Mouse (Mus musculus) heart, postnatal 36 days (tissue): ENCODE data around the gene Mia. TPM values are rescaled to one million over a fixed set of nuclear protein-coding genes. Genes with fewer than 3 reads are reported as not detected.

Experiments
- DNase-seq, 2 experiments: peaks; one replicate each; pipeline ENCODE4 v3.0.0; 2021 to 2022
- intact Hi-C: fragments of 180-260 bp; cut with DNase I; formaldehyde crosslinking; loops from one replicate; pipeline ENCODE4 v1.15.1; 2025
- total RNA-seq, 2 experiments: library from RNA; stranded (reverse); gene quantifications; 2 replicates each; pipeline ENCODE4 v1.2.3; 2021

Gene Mia
- total RNA-seq, 2 experiments from 2014 or later, result not detected

GRCm38 (mm10) chr7:27189271-27189931 lies 8.4 kb upstream of the Mia start:
- intact Hi-C loops, result no loop called here
- no peak for DNase-seq

DNA sequence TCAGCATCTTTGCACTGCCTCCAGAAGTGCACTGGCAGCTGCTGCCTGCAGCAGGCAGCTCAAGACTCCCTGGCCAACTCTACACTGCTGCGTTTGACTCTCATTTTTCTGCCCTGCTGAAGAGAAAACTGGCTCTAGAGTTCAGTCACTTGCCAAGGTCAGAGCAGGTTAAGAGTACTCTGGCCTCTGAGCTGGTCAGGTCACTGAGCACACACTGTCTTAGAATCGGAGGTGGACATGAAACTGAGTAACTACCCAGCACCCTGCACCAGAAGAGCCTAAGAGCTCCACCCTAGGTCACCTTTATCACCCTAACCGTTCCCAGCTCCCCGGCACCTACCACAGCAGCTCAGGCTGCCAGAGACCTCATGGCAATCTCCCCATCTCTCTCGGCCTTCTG lies 5.0 kb upstream of the Mia start:
- no peak for DNase-seq
- intact Hi-C loops, result no loop called here

DNA sequence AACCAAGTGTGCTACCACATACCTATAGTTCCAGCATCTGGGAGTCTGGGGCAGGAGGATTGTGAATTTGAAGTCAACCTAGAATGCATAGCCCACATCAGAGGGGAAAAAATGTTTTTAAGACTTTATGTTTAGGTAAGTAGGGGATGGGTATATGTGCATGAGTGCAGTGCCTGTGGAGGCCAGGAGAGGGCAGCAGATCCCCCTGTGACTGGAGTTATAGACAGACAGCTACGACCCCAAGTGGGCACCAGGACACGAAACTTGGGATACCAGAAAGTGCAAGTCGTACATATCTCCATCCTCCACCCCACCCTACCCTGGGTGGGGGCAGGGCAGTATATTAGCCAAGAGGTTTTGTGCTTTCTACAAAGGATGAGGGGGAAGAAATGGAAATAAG lies 4.0 kb upstream of the Mia start:
- peak in 1 of 2 experiments; percentile 41 for DNase-seq
- intact Hi-C loops, result no loop called here

- DNase-seq, result no peak
- intact Hi-C loops, result no loop called here
These were observed 1.5 kb upstream of the Mia start for GRCm38 (mm10) chr7:27182498-27182897.

DNA sequence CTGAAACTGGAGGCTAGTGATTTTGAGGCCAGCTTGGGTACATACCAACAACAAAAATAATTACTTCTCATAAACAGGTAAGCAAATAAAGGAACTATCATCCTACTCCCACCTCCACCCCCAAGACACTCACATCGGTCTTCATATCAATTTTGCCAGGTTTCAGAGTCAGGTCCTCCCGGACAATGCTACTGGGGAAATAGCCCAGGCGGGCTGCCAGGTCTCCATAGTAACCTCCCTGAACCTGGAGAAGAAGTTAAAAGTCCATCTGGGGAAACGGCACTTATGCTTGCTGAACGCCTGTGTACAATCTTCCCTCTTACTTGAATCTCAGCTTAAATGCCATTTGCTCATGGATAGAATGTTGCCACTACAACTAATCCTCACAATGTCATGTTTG lies 921 bp downstream of the Mia start:
- peak in 1 of 2 experiments; percentile 69 for DNase-seq
- intact Hi-C loops, result loop anchor here (1.0 kb wide), 1 partner anchor 12 kb away; no protein-coding TSS in a partner anchor

GRCm38 (mm10) chr7:27179217-27179918 lies 1.6 kb downstream of the Mia start:
- no peak for DNase-seq
- intact Hi-C loops, result loop anchor here (1.0 to 2.0 kb wide), 2 partner anchors 16 to 17 kb away; partner anchors contain the start of gene BC024978

DNA sequence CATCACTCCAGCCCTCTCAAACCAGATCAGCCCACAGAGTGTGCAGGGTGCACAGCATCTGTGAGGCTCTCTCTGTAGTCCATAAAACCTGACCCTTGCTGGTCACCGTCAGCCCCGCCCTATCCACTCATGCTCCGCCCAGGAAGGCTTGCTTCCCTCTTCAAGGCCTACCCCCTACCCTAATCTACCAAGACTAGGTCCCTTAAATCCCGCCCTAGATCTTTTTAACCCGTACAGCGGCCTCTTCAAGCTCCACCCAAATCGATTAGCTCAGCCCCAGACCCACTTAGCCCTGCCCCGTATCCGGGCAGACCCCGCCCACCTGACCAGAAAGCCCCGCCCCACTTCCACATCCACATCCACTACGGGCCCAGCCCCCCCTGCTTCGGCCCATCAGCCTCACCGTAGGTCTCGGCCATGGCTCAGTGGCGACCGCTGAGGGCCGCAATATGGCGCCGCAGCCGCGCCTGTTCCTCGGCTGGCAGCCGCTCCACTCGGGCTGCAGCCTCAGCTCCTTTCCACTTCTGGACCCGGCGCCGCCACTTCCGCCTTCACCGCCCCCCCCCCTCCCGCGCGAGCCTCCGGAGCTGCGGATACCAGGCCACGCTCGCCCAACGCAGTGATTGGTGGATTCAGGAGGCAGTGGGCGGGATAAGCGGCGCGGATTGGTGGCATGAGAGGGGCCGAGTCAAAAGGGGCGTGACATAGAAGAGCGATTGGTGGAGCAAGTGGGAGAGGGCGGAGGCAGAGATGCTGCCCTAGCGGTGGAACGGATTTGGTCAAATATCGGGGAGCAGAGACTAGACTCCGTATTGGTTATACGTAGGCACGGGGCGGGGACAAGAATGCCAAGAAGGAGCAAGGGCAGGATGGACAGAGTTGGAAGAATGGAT lies 2.4 kb downstream of the Mia start, which contains the start of gene Rab4b:
Rab4b (minus strand) TSS at position 573 of the 893 bp plus-strand sequence.
- peak; percentile 97 to 99 for DNase-seq
- intact Hi-C loops, result loop anchor here (1.0 to 2.0 kb wide), 2 partner anchors 16 to 17 kb away; partner anchors contain the start of gene BC024978

DNA sequence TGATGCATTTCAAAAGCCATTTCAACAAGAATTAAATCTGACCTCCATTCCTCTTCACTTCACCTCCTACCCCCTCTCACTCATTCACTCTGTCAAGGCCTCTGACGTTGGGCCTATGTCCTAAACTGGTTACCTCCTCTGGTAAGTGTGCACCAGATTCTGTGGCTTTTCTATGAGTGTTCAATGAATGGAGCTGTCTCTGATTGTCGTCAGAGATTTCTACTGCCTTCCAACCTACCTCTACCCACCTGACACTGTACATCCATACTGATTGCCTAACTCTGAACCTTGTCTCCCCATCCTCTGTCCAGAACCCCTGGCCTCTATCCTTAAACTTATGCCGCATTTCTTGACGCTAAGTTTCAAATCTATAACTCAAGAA lies 3.0 kb downstream of the Mia start:
- intact Hi-C loops, result loop anchor here (2.0 kb wide), 1 partner anchor 15 kb away; no protein-coding TSS in a partner anchor
- DNase-seq, result no peak

DNA sequence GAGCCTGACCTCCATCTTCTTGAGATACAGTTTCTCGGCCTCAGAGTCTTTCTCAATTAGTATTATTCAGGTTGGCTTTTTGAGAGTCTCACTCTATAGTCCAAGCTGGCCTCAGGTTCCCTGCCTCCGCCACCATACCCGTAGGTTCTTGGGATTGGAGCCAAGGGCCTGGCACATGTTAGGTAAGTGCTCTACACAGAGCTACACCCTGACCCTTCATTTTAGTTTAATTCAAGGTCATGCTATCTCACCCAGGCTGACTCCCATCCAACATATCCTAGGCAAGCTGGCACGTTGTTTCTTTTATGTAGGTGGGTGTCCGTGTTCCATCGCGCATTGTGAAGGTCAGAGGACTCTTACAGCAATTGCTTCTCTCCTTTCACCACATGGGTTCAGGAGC lies 6.1 kb downstream of the Mia start:
- no peak for DNase-seq
- intact Hi-C loops, result no loop called here

GRCm38 (mm10) chr7:27174496-27174895 lies 6.5 kb downstream of the Mia start:
- no peak for DNase-seq
- intact Hi-C loops, result no loop called here

DNA sequence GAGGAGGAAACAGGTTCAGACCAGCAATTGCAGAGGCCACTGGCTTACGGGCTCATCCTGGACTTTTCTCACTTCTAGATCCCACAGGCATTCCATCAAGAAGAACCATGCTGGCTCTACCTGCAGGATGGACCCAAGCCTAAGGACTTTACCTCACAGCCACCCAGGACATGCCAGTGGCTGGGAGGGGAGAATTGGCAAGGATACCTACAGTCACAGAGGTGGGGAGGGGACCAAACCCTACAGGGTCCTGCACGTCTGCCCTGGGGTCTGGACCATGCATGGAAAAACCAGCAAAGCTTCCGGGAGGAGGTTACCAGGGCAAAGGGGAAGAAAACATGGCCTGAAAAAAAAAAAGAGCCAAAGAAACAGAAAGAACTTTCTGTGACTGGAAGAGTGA lies 10.0 kb downstream of the Mia start:
- no peak for DNase-seq
- intact Hi-C loops, result no loop called here

GRCm38 (mm10) chr7:27168371-27168770 lies 12.6 kb downstream of the Mia start:
- intact Hi-C loops, result loop anchor here (10.0 kb wide), 1 partner anchor 316 kb away; the partner anchor contains the start of gene Sertad1
- DNase-seq, result no peak

DNA sequence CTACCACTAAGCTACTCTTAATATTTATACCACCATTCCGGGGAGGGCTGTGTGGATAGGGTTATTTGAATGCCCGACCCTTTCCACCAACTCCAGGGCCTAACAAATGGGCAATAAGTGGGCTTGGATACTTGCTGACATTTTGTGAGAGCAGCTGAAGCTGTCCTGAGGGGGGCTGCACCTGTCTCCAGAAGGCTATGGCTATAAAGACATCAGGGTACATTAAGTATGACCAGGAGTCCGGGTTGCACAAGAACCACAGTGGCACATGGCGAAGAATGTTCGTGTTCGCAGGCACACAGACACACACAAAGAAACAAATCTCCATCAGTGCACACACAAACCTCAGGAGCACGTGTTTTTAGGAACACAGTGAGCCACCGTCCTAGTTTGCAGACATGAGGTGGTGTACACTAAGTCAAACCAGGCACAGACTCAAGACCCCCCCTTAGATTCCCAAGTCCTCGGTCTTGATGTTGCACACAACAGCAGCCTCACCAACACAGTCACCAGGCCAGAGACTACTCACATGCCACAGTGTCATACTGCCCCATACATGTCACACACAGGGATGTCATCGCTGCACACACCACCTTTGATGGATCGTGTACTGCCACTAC lies 13.4 kb downstream of the Mia start:
- intact Hi-C loops, result loop anchor here (2.0 to 10.0 kb wide), 2 partner anchors 27 to 317 kb away; partner anchors contain the start of genes BC024978 and Sertad1
- DNase-seq, result no peak

DNA sequence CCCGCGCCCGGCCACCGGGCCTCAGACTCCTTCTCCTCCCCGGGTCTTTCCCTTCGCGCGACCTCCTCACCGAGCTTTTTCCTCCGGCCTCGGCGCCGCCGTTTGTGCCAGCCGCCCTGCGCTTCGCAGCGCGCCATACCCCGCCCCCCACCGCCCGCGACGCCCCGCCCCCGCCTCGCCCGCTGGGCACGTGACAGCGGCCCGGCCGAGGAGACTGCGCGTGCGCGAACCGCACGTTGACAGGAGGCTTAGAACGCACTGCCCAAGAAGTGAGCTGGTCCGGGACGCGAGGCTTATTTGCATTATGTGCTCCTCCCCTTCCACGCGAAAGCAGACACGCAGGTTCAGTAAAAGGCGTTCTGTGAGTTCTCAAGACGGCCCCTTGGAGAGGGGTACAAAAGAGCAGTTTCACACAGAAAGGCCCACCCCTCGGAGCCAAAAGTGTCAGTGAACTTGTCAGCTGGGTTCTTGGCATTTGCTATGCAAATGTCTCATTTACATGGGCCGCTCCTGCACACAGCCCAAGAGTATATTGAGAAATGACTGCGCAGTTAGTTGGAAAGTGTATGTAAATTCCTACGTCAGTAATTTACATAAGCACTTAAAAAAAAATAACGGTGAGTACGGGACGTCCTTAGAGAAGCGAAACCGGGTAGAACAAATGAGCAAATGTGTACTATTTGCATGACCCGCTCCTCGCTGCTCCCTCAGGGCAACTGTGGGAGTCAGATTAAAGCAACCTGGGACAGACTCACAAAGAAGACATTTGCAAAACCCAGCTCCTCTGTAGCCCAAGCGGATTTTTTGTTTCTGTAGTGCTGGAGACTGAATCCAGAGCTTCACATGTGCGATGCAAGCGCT lies 14.1 kb downstream of the Mia start, which contains the start of gene Egln2:
Egln2 (minus strand) TSS at position 189 of the 861 bp plus-strand sequence.
- intact Hi-C loops, result loop anchor here (2.0 to 10.0 kb wide), 2 partner anchors 28 to 318 kb away; partner anchors contain the start of genes BC024978 and Sertad1
- peak; percentile 95 to 97 for DNase-seq

GRCm38 (mm10) chr7:27166229-27166613 lies 14.7 kb downstream of the Mia start:
- peak; percentile 87 to 93 for DNase-seq
- intact Hi-C loops, result loop anchor here (2.0 to 10.0 kb wide), 2 partner anchors 29 to 319 kb away; partner anchors contain the start of genes BC024978 and Sertad1

- no peak for DNase-seq
- intact Hi-C loops, result loop anchor here (2.0 to 10.0 kb wide), 2 partner anchors 29 to 319 kb away; partner anchors contain the start of genes BC024978 and Sertad1
These were observed 15.3 kb downstream of the Mia start for GRCm38 (mm10) chr7:27165696-27166095.

GRCm38 (mm10) chr7:27165007-27165655 lies 15.8 kb downstream of the Mia start:
- DNase-seq, result no peak
- intact Hi-C loops, result loop anchor here (10.0 kb wide), 1 partner anchor 320 kb away; the partner anchor contains the start of gene Sertad1
